Mouse (Mus musculus) liver, postnatal 0 days (tissue): ENCODE results near the gene Mia2.

ENCODE experiments used
- CTCF ChIP-seq: sonication (generic); IDR thresholded peaks from 2 replicates; pipeline ENCODE4 v1.5.1; 2016; ENCODE audit warnings: antibody characterized with exemption, low read depth
- EP300 ChIP-seq: IDR thresholded peaks from 2 replicates; pipeline ENCODE4 v1.6.1; 2016; ENCODE audit warnings: antibody characterized with exemption, low read depth, mild to moderate bottlenecking

DNA sequence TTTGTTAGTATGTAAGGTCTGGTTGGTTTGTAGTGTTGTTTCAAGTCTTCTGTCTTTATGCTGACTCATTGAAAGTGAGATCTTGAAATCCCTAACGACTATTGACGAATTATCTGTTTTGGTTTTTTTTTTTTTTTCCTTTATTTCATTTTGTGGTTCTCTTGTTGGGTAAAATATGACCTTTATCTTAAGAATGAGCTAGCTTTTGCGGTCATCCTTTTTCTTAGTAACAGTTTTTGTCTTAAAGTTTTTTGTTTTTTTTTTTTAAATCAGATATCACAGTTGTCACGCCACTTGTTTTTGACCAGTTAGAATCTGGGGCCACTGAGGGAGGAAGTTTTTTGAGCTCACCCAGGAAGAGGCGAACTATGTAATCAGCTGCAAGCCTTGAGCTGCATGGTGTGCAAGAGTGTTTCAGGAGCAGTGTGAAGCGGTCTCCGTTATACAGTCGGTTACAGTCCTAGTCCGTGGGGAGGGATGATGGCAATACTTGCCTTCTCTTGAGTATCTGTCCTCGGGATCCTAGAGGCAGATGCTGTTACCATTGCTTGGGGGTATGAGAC is 37.9 kb downstream of the Mia2 start:
- TF ChIP-seq CTCF (no peak), EP300 (no peak)
